ENCODE assay signal across 20 mouse cellular contexts in the genomic region with DNA sequence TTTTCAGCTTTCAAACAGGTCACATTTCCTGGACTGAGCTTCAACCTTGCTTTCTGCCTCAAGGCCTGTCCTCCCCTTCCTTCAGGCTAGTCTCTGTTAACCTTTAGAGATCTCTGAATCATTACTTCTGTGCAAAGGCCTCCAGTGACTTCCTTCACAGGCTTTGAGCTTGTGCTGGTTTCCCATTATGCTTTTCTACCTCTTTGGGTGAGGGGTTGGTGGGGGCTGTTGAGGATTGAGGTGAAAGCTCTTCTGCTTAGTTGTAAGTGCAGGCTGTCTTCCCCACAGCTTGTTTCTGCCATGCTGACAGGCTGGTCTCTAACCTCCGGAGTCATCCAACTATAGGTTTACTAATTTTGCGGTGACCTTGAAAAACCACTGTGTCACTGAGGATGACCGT. TPM values are rescaled to one million over a fixed set of nuclear protein-coding genes. Genes with fewer than 3 reads are reported as not detected.
A peak's percentile ranks its signal among the peaks of the same experiment; 100 is the strongest.
DNase-seq lines count a peak whose midpoint lies in the region; ATAC-seq and TF ChIP-seq lines count a peak whose summit lies in the region.
"Had no signal": no experiment of that assay in that cellular context is flagged by ENCODE, and none has a peak within 500 bp of the region (broad histone marks: within the 10 kb centered on the region; RNA-seq: fewer than 3 reads in every experiment).

No protein-coding gene starts in this region.

- H3K36me3 ChIP-seq in kidney, adult 2 months (ENCODE audit: control insufficient read depth, insufficient read depth, low read length) = no peaks in the 10 kb centered on the region
- H3K36me3 ChIP-seq in liver, embryonic 13.5 days = peaks cover 16% of the 10 kb centered on the region
- peaks cover 2% of the 10 kb centered on the region for H3K36me3 ChIP-seq in liver, postnatal 0 days (replicated peaks; ENCODE audit: insufficient read depth, low read length)
- H3K36me3 ChIP-seq in ES-Bruce4 (ENCODE audit: control insufficient read depth, insufficient read depth, low read length, poor library complexity, severe bottlenecking) = peaks cover 3% of the 10 kb centered on the region; the same call in 1 of the 2 replicates

- peak overlapping the region; percentile 37 for H3K27ac ChIP-seq in kidney, adult 2 months (ENCODE audit: insufficient read depth, low read depth, low read length)
- H3K27ac ChIP-seq in liver, embryonic 13.5 days = peak overlapping the region; percentile 29; the same call in 1 of the 2 replicates
- H3K27ac ChIP-seq in liver, postnatal 0 days (ENCODE audit: low read depth) = no peak overlapping the region
- peak overlapping the region; percentile 42; the same call in 1 of the 2 replicates for H3K27ac ChIP-seq in ES-Bruce4 (ENCODE audit: insufficient read depth, low read length)
- H3K27ac ChIP-seq: embryonic facial prominence, embryonic 15.5 days; forebrain, embryonic 15.5 days; hindbrain, embryonic 15.5 days had no signal

- TF ChIP-seq EP300 in liver, postnatal 0 days (IDR thresholded peaks at IDR 0.05; ENCODE audit: low read depth) = no peak
- no peak for TF ChIP-seq EP300 in ES-Bruce4 (IDR thresholded peaks at IDR 0.05; ENCODE audit: insufficient read depth, low read depth, low read length)

- no peak for TF ChIP-seq POLR2A in kidney, adult 2 months (IDR thresholded peaks at IDR 0.05; ENCODE audit: low read depth, low read length)
- no peak for TF ChIP-seq POLR2A in ES-Bruce4 (IDR thresholded peaks at IDR 0.05; ENCODE audit: insufficient read depth, low read length)

- peaks cover 15% of the 10 kb centered on the region for H3K4me1 ChIP-seq in kidney, adult 2 months (ENCODE audit: control insufficient read depth, insufficient read depth, low read length)
- peaks cover 66% of the 10 kb centered on the region for H3K4me1 ChIP-seq in liver, embryonic 13.5 days (replicated peaks)
- peaks cover 25% of the 10 kb centered on the region for H3K4me1 ChIP-seq in liver, postnatal 0 days (ENCODE audit: insufficient read depth)
- peaks cover 5% of the 10 kb centered on the region for H3K4me1 ChIP-seq in ES-Bruce4 (ENCODE audit: control insufficient read depth, insufficient read depth, low read length)

- H3K27me3 ChIP-seq in kidney, adult 2 months (replicated peaks; ENCODE audit: control insufficient read depth, insufficient read depth, low read length) = no peaks in the 10 kb centered on the region
- no peaks in the 10 kb centered on the region for H3K27me3 ChIP-seq in liver, embryonic 13.5 days
- no peaks in the 10 kb centered on the region for H3K27me3 ChIP-seq in liver, postnatal 0 days (ENCODE audit: insufficient read depth, low read length)
- H3K27me3 ChIP-seq in ES-Bruce4 (ENCODE audit: control insufficient read depth, insufficient read depth, low read length, poor library complexity, severe bottlenecking) = no peaks in the 10 kb centered on the region
- H3K27me3 ChIP-seq: CH12.LX; embryonic facial prominence, embryonic 15.5 days; forebrain, embryonic 15.5 days; hindbrain, embryonic 15.5 days had no signal

- H3K4me2 ChIP-seq in liver, embryonic 13.5 days = no peak overlapping the region
- no peak overlapping the region for H3K4me2 ChIP-seq in liver, postnatal 0 days (ENCODE audit: low read depth, low read length)
- H3K4me2 ChIP-seq: embryonic facial prominence, embryonic 15.5 days; forebrain, embryonic 15.5 days; hindbrain, embryonic 15.5 days had no signal

- no peaks in the 10 kb centered on the region for H3K9me3 ChIP-seq in liver, embryonic 13.5 days (replicated peaks)
- no peaks in the 10 kb centered on the region for H3K9me3 ChIP-seq in liver, postnatal 0 days (ENCODE audit: low read length)
- no peaks in the 10 kb centered on the region for H3K9me3 ChIP-seq in ES-Bruce4 (replicated peaks; ENCODE audit: control insufficient read depth, insufficient read depth, low read length, poor library complexity, severe bottlenecking)
- H3K9me3 ChIP-seq: embryonic facial prominence, embryonic 15.5 days; forebrain, embryonic 15.5 days; hindbrain, embryonic 15.5 days had no signal

- WGBS in kidney, adult 2 months = 85% methylated on average over 3 of the region's 3 CpGs
- WGBS in liver, embryonic 13.5 days (ENCODE audit: insufficient replicate concordance) = 84% methylated on average over 3 of the region's 3 CpGs
- WGBS in liver, postnatal 0 days (ENCODE audit: insufficient replicate concordance) = 89% methylated on average over 3 of the region's 3 CpGs

- ATAC-seq in liver, embryonic 13.5 days (ENCODE audit: low read depth) = no peak
- ATAC-seq in liver, postnatal 0 days = no peak
- ATAC-seq: forebrain, embryonic 15.5 days had no signal

- TF ChIP-seq CTCF in kidney, adult 2 months (conservative IDR thresholded peaks at IDR 0.05; ENCODE audit: insufficient read depth, insufficient read length, low read depth, low read length) = no peak
- TF ChIP-seq CTCF in liver, postnatal 0 days (IDR thresholded peaks at IDR 0.05; ENCODE audit: low read depth) = no peak
- TF ChIP-seq CTCF in ES-Bruce4 (IDR thresholded peaks at IDR 0.05; ENCODE audit: low read depth, low read length) = no peak

- H3K4me3 ChIP-seq in kidney, adult 2 months (ENCODE audit: insufficient read depth, low read depth, low read length) = no peak overlapping the region
- no peak overlapping the region for H3K4me3 ChIP-seq in liver, embryonic 13.5 days (replicated peaks)
- H3K4me3 ChIP-seq in liver, postnatal 0 days (ENCODE audit: low read depth, low read length) = no peak overlapping the region
- no peak overlapping the region for H3K4me3 ChIP-seq in ES-Bruce4 (ENCODE audit: low read depth, low read length)
- H3K4me3 ChIP-seq: embryonic facial prominence, embryonic 15.5 days; forebrain, embryonic 15.5 days; hindbrain, embryonic 15.5 days had no signal

- peak; percentile 55 for DNase-seq in adrenal gland, adult 2 months
- no peak for DNase-seq in adrenal gland, adult 8-10 months
- no peak for DNase-seq in kidney, adult 2 months
- no peak for DNase-seq in kidney, adult 8-10 months
- no peak for DNase-seq in liver, embryonic 13.5 days
- DNase-seq in liver, postnatal 0 days = no peak
- DNase-seq in testis, postnatal 10 days (ENCODE audit: low spot score) = no peak
- DNase-seq: cerebellum, adult 11 months; cerebellum, adult 8-10 months; cerebellum, postnatal 14 days; embryo, embryonic 11 days; gastrocnemius, postnatal 36 days; heart, adult 11 months; heart, postnatal 36 days had no signal

- no peak overlapping the region for H3K9ac ChIP-seq in liver, embryonic 13.5 days
- no peak overlapping the region for H3K9ac ChIP-seq in liver, postnatal 0 days (replicated peaks)
- no peak overlapping the region for H3K9ac ChIP-seq in ES-Bruce4 (ENCODE audit: low read depth, poor library complexity, severe bottlenecking)
- H3K9ac ChIP-seq: embryonic facial prominence, embryonic 15.5 days; forebrain, embryonic 15.5 days; hindbrain, embryonic 15.5 days had no signal

RNA-seq across cellular contexts. Expression of gene Gmeb1, which starts 5.0 kb away (rescaled TPM):
- 10 to 100 TPM; 16.2 to 19.5 TPM for total RNA-seq in adrenal gland, adult 2 months (2021)
- polyA plus RNA-seq in adrenal gland, adult 2 months (2012; rRNA removed) = 8.5 and 12.2 TPM in 2 replicates
- total RNA-seq in adrenal gland, adult 8-10 months (2022) = 10 to 100 TPM; 16.3 to 24.8 (median 19.3) TPM
- polyA plus RNA-seq in kidney, adult 2 months (2012; rRNA removed) = 10.7 and 12.8 TPM in 2 replicates
- 16.9 and 17.3 TPM in 2 replicates for polyA plus RNA-seq in liver, embryonic 13.5 days (2015; fragmentation: Nextera tagmentation; extraction: Ambion mirVana)
- polyA plus RNA-seq in liver, postnatal 0 days (2015; fragmentation: Nextera tagmentation; extraction: Ambion mirVana) = 6.9 and 8.9 TPM in 2 replicates
- 23.8 and 25.9 TPM in 2 replicates for polyA plus RNA-seq in ES-Bruce4 (2011; ENCODE audit: insufficient read depth, insufficient read length, low read depth, missing spikeins)

RNA-seq across cellular contexts. Expression of gene Taf12, which starts 17.8 kb away (rescaled TPM):
- 10 to 100 TPM; 28.3 to 41.5 TPM for total RNA-seq in adrenal gland, adult 2 months (2021)
- 1.5 and 2.5 TPM in 2 replicates for polyA plus RNA-seq in adrenal gland, adult 2 months (2012; rRNA removed)
- total RNA-seq in adrenal gland, adult 8-10 months (2022) = 10 to 100 TPM; 25.6 to 33.0 (median 29.5) TPM
- 12.2 and 15.0 TPM in 2 replicates for polyA plus RNA-seq in kidney, adult 2 months (2012; rRNA removed)
- 53.3 and 62.2 TPM in 2 replicates for polyA plus RNA-seq in liver, embryonic 13.5 days (2015; fragmentation: Nextera tagmentation; extraction: Ambion mirVana)
- polyA plus RNA-seq in liver, postnatal 0 days (2015; fragmentation: Nextera tagmentation; extraction: Ambion mirVana) = 27.8 and 28.2 TPM in 2 replicates
- polyA plus RNA-seq in ES-Bruce4 (2011; ENCODE audit: insufficient read depth, insufficient read length, low read depth, missing spikeins) = 34.3 and 35.2 TPM in 2 replicates

RNA-seq across cellular contexts. Expression of gene Ythdf2, which starts 44.3 kb away (rescaled TPM):
- 10 to 100 TPM; 48.5 to 64.4 TPM for total RNA-seq in adrenal gland, adult 2 months (2021)
- polyA plus RNA-seq in adrenal gland, adult 2 months (2012; rRNA removed) = 17.2 and 19.9 TPM in 2 replicates
- 10 to 100 TPM; 48.1 to 62.4 (median 55.0) TPM for total RNA-seq in adrenal gland, adult 8-10 months (2022)
- 14.5 and 15.3 TPM in 2 replicates for polyA plus RNA-seq in kidney, adult 2 months (2012; rRNA removed)
- polyA plus RNA-seq in liver, embryonic 13.5 days (2015; fragmentation: Nextera tagmentation; extraction: Ambion mirVana) = 40.3 and 48.5 TPM in 2 replicates
- polyA plus RNA-seq in liver, postnatal 0 days (2015; fragmentation: Nextera tagmentation; extraction: Ambion mirVana) = 26.9 and 27.6 TPM in 2 replicates
- 88.7 and 91.1 TPM in 2 replicates for polyA plus RNA-seq in ES-Bruce4 (2011; ENCODE audit: insufficient read depth, insufficient read length, low read depth, missing spikeins)

RNA-seq across cellular contexts. Expression of gene Rab42, which starts 46.8 kb away (rescaled TPM):
- 1 to 10 TPM; 1.4 to 3.0 TPM for total RNA-seq in adrenal gland, adult 2 months (2021)
- 3.2 and 3.3 TPM in 2 replicates for polyA plus RNA-seq in adrenal gland, adult 2 months (2012; rRNA removed)
- total RNA-seq in adrenal gland, adult 8-10 months (2022) = 1 to 10 TPM; 2.6 to 5.1 (median 3.9) TPM
- 7.2 and 8.9 TPM in 2 replicates for polyA plus RNA-seq in kidney, adult 2 months (2012; rRNA removed)
- 0.44 and 1.2 TPM in 2 replicates for polyA plus RNA-seq in liver, embryonic 13.5 days (2015; fragmentation: Nextera tagmentation; extraction: Ambion mirVana)
- 0.30 and 0.73 TPM in 2 replicates for polyA plus RNA-seq in liver, postnatal 0 days (2015; fragmentation: Nextera tagmentation; extraction: Ambion mirVana)
- polyA plus RNA-seq in ES-Bruce4 (2011; ENCODE audit: insufficient read depth, insufficient read length, low read depth, missing spikeins) = 0.90 TPM in 1 of 2 replicates, not detected in the other
- total RNA-seq: common myeloid progenitor, adult 5-6 weeks; gastrocnemius, postnatal 36 days had no signal
